Mouse (Mus musculus) midbrain, embryonic 13.5 days (tissue): ENCODE data around the gene Tcaf1. TPM values are rescaled to one million over a fixed set of nuclear protein-coding genes. Genes with fewer than 3 reads are reported as not detected.

Experiments used
- ATAC-seq: fragments of 200-750 bp; cut with Nextera tagmentation; 2 replicates; pipeline ENCODE4 v1.8.0; 2017; ENCODE audit warnings: mild to moderate bottlenecking, moderate TSS enrichment, moderate library complexity
- H3K27ac ChIP-seq: fragments of 300-500 bp; sonication (generic); 2 replicates; pipeline ENCODE4 v1.5.1; 2015; ENCODE audit warnings: inconsistent platforms, mild to moderate bottlenecking, moderate library complexity
- H3K27me3 ChIP-seq: fragments of 300-500 bp; sonication (generic); 2 replicates; pipeline ENCODE4 v1.6.1; 2015; ENCODE audit warnings: mild to moderate bottlenecking, inconsistent platforms
- H3K36me3 ChIP-seq: fragments of 300-500 bp; sonication (generic); 2 replicates; pipeline ENCODE4 v1.6.1; 2015; ENCODE audit warnings: mild to moderate bottlenecking, inconsistent platforms
- H3K4me1 ChIP-seq: fragments of 300-500 bp; sonication (generic); replicated peaks from 2 replicates; pipeline ENCODE4 v1.6.1; 2015; ENCODE audit warnings: inconsistent platforms
- H3K4me2 ChIP-seq: fragments of 300-500 bp; sonication (generic); replicated peaks from 2 replicates; pipeline ENCODE4 v1.6.1; 2015; ENCODE audit warnings: moderate library complexity, mild to moderate bottlenecking, inconsistent platforms
- H3K4me3 ChIP-seq: fragments of 300-500 bp; sonication (generic); replicated peaks from 2 replicates; pipeline ENCODE4 v1.5.1; 2015; ENCODE audit warnings: mild to moderate bottlenecking, inconsistent platforms
- H3K9ac ChIP-seq: fragments of 300-500 bp; sonication (generic); replicated peaks from 2 replicates; pipeline ENCODE4 v1.6.1; 2015; ENCODE audit warnings: mild to moderate bottlenecking, inconsistent platforms
- H3K9me3 ChIP-seq: fragments of 300-500 bp; sonication (generic); 2 replicates; pipeline ENCODE4 v1.6.1; 2016; ENCODE audit warnings: mild to moderate bottlenecking, inconsistent platforms
- WGBS: fragments of 180-500 bp; shearing (Covaris S2); methylation state at CpG from one replicate; pipeline ENCODE4 v1.1.7; 2015; 5-methylcytosine and 5-hydroxymethylcytosine counted together
- polyA plus RNA-seq: library from polyadenylated mRNA; unstranded; fragments of >200 nt; fragmentation: Nextera tagmentation; extraction: Ambion mirVana; gene quantifications from 2 replicates; pipeline ENCODE4 v1.2.1, GENCODE M21; 2015

Tcaf1 gene
- polyA plus RNA-seq, 1 experiment from 2014 or later = 247 TPM

- H3K9me3 ChIP-seq = no peaks in the 10 kb centered on the region
- no peak overlapping the region for H3K4me3 ChIP-seq
- no peak overlapping the region for H3K4me2 ChIP-seq
- no peak overlapping the region for H3K27ac ChIP-seq
- no peak overlapping the region for H3K9ac ChIP-seq
- WGBS = 97% methylated on average over 3 of the region's 3 CpGs
- ATAC-seq = no peak
- H3K4me1 ChIP-seq = no peaks in the 10 kb centered on the region
- peaks cover 87% of the 10 kb centered on the region for H3K36me3 ChIP-seq
- H3K27me3 ChIP-seq = no peaks in the 10 kb centered on the region
These were observed 33.9 kb downstream of the Tcaf1 start for GRCm38 (mm10) chr6:42676011-42676410.

GRCm38 (mm10) chr6:42671767-42672166 is 38.1 kb downstream of the Tcaf1 start:
- Histone ChIP-seq H3K27me3 (no peaks in the 10 kb centered on the region), H3K9me3 (no peaks in the 10 kb centered on the region), H3K4me3 (no peak overlapping the region), H3K4me1 (no peaks in the 10 kb centered on the region), H3K27ac (no peak overlapping the region), H3K36me3 (peaks cover 65% of the 10 kb centered on the region), H3K4me2 (no peak overlapping the region), H3K9ac (no peak overlapping the region)
- 90% methylated on average over 1 of the region's 1 CpGs for WGBS
- ATAC-seq = no peak

- Histone ChIP-seq H3K27ac (no peak overlapping the region), H3K4me2 (no peak overlapping the region), H3K4me1 (no peaks in the 10 kb centered on the region), H3K4me3 (no peak overlapping the region), H3K9ac (no peak overlapping the region), H3K27me3 (no peaks in the 10 kb centered on the region), H3K36me3 (peaks cover 24% of the 10 kb centered on the region), H3K9me3 (no peaks in the 10 kb centered on the region)
- WGBS = 99% methylated on average over 2 of the region's 2 CpGs
- ATAC-seq = no peak
These were observed 42.2 kb downstream of the Tcaf1 start for GRCm38 (mm10) chr6:42667722-42668121.

- Histone ChIP-seq H3K27ac (no peak overlapping the region), H3K9ac (no peak overlapping the region), H3K4me1 (no peaks in the 10 kb centered on the region), H3K4me3 (no peak overlapping the region), H3K4me2 (no peak overlapping the region), H3K27me3 (no peaks in the 10 kb centered on the region), H3K36me3 (no peaks in the 10 kb centered on the region), H3K9me3 (no peaks in the 10 kb centered on the region)
- 67% methylated on average over 2 of the region's 2 CpGs for WGBS
- ATAC-seq = no peak
These were observed 48.1 kb downstream of the Tcaf1 start for GRCm38 (mm10) chr6:42661739-42662138.

- peak within 1 kb of the TSS; percentile 7; the same call in 1 of the 2 replicates for H3K9ac ChIP-seq
- peak; percentile 99 for ATAC-seq
- H3K4me2 ChIP-seq = peak within 1 kb of the TSS; percentile 65
- H3K36me3 ChIP-seq = no peaks in the 10 kb centered on the region
- no peaks in the 10 kb centered on the region for H3K9me3 ChIP-seq
- peak within 1 kb of the TSS; percentile 41 for H3K4me3 ChIP-seq
- no peaks in the 10 kb centered on the region for H3K27me3 ChIP-seq
- H3K4me1 ChIP-seq = no peaks in the 10 kb centered on the region
- under 1% methylated on average over 23 of the region's 23 CpGs for WGBS
- no peak within 1 kb of the TSS for H3K27ac ChIP-seq
These were observed 64.9 kb downstream of the Tcaf1 start, which contains the start of gene Tcaf2 for GRCm38 (mm10) chr6:42644912-42645549. Tcaf2 (minus strand) TSS chr6:42645254.

GRCm38 (mm10) chr6:42634393-42634792 is 75.5 kb downstream of the Tcaf1 start:
- WGBS = 73% methylated on average over 5 of the region's 5 CpGs
- ATAC-seq = no peak

GRCm38 (mm10) chr6:42631395-42631794 is 78.5 kb downstream of the Tcaf1 start:
- no peak overlapping the region for H3K4me3 ChIP-seq
- no peaks in the 10 kb centered on the region for H3K9me3 ChIP-seq
- ATAC-seq = no peak
- 77% methylated on average over 4 of the region's 4 CpGs for WGBS
- H3K4me1 ChIP-seq = no peaks in the 10 kb centered on the region
- H3K4me2 ChIP-seq = no peak overlapping the region
- no peak overlapping the region for H3K9ac ChIP-seq
- no peak overlapping the region for H3K27ac ChIP-seq
- no peaks in the 10 kb centered on the region for H3K27me3 ChIP-seq
- no peaks in the 10 kb centered on the region for H3K36me3 ChIP-seq

More at GRCm38 (mm10) chr6:42634393-42634792, 75.5 kb downstream of the Tcaf1 start:
- Histone ChIP-seq H3K27ac (no peak overlapping the region), H3K27me3 (no peaks in the 10 kb centered on the region), H3K4me2 (no peak overlapping the region), H3K9me3 (no peaks in the 10 kb centered on the region), H3K36me3 (no peaks in the 10 kb centered on the region), H3K4me3 (no peak overlapping the region), H3K4me1 (no peaks in the 10 kb centered on the region), H3K9ac (no peak overlapping the region)

Other genes with a start within 250 kb of the Tcaf1 start
- gene Olfr458, start 244.9 kb downstream of the Tcaf1 start, polyA plus RNA-seq = not detected in 2 replicates
- gene Olfr457, start 233.8 kb downstream of the Tcaf1 start, polyA plus RNA-seq = not detected in 2 replicates
- gene Olfr456, start 222.9 kb downstream of the Tcaf1 start, polyA plus RNA-seq = not detected in 2 replicates
- not detected in 2 replicates for gene Olfr455, start 162.5 kb downstream of the Tcaf1 start, polyA plus RNA-seq
- not detected in 2 replicates for gene Tcaf3, start 112.4 kb downstream of the Tcaf1 start, polyA plus RNA-seq
- gene Tcaf2, start 64.8 kb downstream of the Tcaf1 start, polyA plus RNA-seq = 1.9 and 2.3 TPM in 2 replicates
- not detected in 2 replicates for gene Olfr453, start 29.3 kb upstream of the Tcaf1 start, polyA plus RNA-seq
- gene Olfr38, start 46.3 kb upstream of the Tcaf1 start, polyA plus RNA-seq = not detected in 2 replicates
- gene Olfr452, start 75.0 kb upstream of the Tcaf1 start, polyA plus RNA-seq = not detected in 2 replicates
- gene Olfr450, start 101.9 kb upstream of the Tcaf1 start, polyA plus RNA-seq = not detected in 2 replicates
- gene Olfr449, start 124.3 kb upstream of the Tcaf1 start, polyA plus RNA-seq = not detected in 2 replicates
- not detected in 2 replicates for gene Olfr448, start 180.4 kb upstream of the Tcaf1 start, polyA plus RNA-seq
- not detected in 2 replicates for gene Olfr447, start 198.8 kb upstream of the Tcaf1 start, polyA plus RNA-seq
- gene Olfr446, start 211.3 kb upstream of the Tcaf1 start, polyA plus RNA-seq = not detected in 2 replicates
- gene Olfr444, start 239.0 kb upstream of the Tcaf1 start, polyA plus RNA-seq = not detected in 2 replicates